Mouse (Mus musculus) adrenal gland, adult 2 months (tissue): Measurements from ENCODE around the gene Tex22. TPM values are rescaled to one million over a fixed set of nuclear protein-coding genes. Genes with fewer than 3 reads are reported as not detected.
A peak's percentile ranks its signal among the peaks of the same experiment; 100 is the strongest.

Experiments used
- DNase-seq: peaks from one replicate; pipeline ENCODE4 v3.0.0; 2021
- polyA plus RNA-seq: library from polyadenylated mRNA; depleted of rRNA; stranded (reverse); fragments of >200 nt; gene quantifications from 2 replicates; pipeline ENCODE4 v1.2.3, GENCODE M21; 2012
- total RNA-seq, 2 experiments: library from RNA; stranded (reverse); gene quantifications; 2 replicates each; pipeline ENCODE4 v1.2.3; 2021

The Tex22 gene
- total and polyA plus RNA-seq, 3 experiments = 0.28 to 0.90 (median 0.43) TPM

DNA sequence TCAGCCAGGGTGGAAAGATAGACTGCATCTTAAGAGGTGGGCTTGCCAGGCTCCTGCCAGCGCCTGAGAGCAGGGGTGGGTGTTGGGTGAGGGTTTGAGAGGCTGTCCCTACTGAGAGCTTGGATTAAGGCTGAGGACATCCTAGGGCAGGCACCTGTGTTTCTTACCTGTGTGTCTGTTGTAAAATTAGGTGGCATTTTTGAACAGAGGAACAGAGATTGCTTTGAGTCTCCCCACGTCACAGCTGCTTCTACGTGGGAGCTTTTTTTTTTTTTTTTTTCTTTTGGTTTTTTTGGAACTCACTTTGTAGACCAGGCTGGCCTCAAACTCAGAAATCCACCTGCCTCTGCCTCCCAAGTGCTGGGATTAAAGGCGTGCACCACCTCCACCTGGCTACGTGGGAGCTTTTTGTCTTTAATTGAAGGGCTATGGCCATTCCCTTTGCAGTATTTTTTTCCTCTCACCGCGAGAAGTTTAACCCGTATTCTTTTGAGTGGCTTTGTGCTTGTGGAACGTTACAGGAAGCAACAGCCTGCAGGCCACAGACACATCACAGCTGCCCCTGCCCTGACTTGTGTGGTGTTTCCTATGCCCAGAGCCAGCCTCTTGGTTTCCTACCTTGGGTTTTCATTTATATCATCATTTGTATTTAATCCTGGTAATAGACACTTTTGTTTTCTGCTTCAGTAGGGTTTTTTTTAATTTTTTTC, 27.1 kb downstream of the Tex22 start:
- DNase-seq = no peak

DNA sequence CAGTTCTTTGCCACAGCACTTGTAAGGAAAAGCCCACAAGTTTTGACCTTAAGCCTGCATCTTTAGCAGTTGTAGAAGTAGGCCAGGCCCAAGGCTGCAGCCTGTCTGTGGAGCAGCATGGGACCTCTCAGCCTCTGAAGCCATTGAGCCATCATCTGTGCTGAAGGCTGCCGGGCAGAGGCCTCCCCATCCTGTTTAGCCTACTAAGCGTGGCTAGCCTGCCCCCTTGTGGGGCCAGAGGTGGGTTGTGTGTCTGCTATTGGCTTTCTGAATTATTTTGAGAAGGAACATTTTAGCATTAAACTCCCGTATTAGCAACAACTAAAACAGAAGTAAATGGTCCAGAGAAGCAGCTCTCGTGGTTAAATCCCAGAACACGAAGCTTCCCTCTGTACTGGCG, 28.2 kb downstream of the Tex22 start:
- DNase-seq = peak; percentile 85

DNA sequence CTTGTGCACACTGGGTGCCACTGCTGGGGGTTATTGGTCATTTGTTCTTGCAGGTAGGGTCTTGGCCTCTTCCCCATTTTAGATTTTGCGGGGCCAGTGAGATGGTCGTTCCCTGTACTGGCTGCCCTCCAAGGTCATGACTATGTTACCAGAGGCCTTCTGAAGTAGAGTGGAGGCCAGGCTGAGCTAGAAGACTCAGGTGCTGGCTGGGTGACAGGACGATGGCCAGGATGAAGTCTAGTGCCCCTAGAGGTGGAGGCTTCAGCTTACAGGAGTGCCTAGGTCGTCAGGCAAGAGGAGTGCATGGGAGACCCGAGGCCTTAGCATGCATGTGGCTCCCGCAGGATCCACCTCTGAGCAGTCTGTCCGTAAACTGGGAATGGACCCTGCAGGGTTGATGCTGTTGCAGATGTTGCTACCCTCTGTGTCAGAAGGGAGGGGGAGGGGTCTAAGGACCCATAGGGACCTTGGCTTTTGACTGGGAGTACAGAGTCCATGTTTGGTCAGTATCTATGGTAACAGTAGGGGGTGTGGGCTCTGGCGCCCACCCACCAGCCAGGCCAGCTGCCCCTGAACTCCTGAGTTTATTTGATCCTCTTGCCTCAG, 29.6 kb downstream of the Tex22 start:
- peak; percentile 64 for DNase-seq

DNA sequence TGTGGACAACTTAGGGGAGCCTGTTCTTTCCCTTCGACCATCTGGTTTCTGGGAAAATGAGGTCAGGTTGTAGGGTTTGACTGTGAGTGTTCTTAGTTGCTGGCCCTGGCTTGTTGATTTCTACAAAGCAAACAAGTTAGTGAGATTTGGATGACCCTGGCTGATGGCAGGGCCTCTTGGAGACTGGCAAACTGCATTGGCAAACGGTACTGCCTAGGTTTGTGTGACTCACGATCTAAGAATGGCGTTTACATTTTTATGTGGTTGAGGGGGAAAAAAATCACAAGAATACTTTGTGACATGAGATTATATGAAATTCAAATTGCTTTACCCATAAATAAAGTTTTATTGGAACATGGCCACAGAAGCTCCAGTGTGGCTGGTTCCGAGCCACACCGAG, 32.1 kb downstream of the Tex22 start:
- DNase-seq = peak; percentile 62

DNA sequence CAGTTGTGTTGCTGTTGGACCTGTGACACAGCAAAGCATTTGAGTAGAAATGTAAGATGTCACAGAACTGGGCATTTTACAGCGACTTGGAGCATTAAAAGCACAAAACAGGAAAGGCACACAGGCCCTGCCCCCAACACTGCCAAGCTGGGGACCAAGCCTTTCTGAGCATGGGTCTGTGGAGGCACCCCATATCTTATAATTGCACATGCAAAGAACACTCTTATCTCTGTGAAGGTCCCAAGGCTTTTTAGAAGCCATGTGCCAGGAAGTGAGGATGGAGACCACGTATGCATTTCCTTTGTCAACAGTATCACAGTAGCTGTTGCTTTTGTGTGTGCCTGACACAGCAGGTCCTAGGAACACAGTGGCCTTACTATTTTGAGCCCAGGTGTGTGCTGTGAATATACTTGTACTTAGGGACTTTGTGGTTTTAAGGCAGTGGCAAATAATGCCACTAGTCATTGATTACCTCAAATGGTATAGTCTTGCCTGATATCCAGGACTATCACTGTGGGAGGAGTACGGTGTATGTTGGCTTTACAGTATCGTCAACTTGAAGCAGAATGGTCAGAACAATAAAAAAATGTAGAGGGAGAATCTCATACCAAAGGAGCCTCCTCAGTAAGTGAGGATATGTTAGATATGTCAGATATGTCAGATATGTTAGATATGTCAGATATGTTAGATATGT, 33.3 kb downstream of the Tex22 start:
- DNase-seq = no peak

DNA sequence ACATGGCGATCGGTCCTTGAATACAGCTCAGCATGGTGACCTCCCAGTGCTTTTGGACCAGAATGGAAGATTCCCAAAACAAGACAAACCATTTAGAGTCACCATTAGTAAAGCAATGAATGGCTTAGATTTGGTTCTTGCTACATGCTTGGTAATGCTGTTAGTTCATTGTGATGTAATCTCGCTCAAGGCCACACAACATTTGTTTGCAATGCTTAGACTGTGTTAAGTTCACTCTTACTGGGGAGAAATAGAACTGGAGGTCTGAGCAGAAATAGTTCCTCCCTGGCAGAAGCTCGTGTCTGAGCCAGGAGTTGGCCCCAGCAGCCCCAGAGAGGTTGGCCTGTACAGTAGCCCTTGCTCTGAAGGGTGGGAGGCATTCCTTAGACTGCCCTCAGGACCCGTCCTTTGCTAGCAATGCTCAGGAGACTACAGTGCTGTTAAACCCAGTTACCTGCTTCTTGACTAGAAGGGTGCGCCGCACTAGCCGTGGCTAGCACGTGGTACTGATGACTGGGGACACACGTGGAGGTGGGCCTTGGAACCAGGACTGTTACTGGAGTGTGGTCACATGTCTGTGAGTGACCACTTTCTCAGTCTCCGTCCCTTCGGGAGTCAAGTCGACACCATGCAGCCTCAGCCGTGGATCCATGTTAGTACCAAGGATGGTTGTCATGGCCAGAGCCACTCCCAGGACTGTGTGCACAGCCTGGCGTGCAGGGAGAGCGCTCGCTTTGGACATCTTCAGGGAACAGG, 34.4 kb downstream of the Tex22 start:
- peak; percentile 64 for DNase-seq

DNA sequence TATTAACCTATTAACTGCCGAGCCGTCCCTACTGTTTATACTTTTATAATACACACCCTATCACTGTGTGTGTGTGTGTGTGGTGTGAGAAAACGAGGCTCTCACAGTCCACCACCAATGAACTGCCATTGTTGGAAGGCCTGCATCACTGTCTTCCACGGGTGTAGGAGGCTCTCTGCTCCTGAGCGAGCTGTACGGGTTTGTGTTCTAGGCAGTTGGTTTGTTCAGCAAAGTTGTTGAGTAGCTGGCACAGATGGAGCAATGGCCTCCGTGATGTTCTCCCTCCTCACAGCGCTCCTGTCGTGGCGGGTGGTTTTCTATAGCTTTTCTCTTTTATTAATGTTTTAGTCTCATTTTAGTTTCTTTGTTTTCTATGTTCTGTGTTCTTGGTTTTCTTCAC, 35.5 kb downstream of the Tex22 start:
- no peak for DNase-seq

DNA sequence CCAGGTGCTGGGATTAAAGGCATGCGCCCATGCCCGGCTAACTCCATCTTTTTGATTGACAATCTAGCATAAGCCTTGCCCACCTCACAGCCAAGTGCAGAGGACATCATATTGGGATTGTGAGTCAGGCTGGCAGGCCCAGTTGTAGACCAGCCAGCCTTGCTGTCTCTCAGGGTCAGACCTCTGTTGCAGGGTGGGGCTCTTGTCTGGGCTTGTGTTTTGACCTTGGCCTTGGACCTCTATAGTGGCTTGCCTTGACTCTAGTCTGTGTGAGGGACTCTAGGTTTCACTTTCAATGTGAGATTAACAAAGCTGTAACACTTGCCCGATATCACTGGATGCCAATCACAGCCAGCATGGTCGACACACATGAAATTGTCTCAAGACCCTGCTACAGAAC, 39.8 kb downstream of the Tex22 start:
- peak; percentile 76 for DNase-seq

DNA sequence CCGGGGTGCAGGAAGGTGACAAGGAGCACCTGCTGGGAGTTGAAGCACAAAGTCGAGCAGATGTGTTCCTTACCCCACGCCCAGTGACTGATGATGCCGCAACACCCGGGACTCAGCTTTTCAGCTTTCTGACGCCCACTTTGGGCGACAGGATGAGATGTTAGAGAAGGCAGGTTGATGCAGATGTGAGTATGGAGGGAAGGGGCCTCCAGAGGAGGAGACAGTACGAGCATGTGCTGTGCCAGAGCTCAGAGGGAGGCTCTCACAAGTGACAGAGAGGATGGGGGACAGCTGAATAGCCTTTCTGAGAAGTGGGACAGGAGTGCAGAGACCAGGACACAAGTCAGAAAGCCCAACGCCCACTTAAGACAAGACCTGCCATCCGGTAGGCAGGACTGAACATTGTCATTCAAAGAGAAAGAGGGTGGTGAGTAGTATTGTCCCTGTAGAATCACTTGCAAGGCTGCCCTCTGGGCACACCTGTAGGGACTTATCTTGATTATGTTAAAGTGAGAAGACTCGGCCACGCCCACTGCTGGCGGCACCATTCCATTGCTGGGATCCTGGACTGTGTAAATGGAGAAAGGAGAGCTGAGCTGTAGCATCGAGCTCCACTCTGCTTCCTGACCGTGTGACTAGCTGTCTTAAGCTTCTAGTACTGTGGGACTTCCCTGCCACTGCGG, 40.7 kb downstream of the Tex22 start:
- DNase-seq = no peak

DNA sequence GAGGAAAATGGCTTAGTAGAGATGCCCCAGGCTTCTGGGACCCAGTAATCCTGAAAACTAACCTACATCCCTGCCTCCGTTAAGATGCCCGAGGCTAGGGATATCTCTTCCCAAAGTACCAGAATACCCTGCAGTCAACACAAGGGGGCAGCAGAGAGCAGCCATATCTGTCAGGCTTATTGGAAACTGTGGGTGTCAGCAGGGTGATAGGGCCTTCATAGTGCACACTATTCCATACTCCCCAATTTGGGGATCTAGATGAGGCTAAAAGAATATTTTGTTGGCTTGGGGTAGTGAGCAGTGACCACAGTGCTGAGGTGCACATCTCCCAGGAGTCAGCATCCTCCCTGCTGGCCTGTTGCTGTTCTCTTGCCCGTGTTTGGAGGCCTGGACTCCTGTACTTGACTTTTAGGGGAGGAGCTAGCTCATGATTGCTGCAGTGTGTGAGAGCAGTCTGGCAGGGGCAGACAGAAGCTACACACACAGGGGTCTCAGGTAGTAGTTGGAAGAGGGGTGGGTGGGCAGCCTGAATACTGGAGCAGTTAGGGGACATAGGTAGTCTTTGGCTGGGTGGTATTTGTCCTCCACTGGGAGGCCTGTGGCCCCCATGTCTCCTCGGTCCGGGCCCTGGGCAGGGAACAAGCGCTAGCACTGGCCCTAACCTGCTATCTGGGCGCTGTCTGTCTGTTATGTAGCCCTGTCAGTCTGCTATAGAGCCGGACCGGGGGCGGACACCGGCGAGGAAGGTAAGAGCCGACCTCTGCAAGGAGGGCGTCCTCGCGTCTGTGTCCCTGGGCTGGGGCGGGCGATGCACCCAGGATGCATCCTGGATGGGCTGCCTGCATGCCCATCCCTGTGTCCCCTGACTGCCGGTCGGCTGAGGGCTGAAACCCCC, 45.5 kb downstream of the Tex22 start:
- peak; percentile 80 for DNase-seq

DNA sequence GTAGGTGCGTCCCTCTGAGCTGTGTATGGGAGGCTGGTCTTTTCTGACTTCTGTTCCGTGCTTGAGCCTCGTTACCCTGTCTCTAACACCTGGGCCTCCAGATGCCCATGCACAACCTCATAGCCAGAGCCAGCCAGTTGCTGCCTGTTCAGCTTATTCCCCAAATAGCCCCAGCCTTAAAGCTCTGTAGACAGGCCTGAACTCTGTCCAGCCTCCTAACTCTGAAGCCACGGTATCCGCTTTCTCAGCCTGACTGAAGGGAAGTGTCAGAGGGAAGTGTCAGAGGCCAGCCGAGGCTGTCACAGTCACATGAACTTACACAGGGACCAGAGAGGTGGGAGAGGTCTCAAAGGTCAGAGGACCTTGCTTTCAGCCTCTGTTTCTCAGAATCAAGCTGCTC, 50.4 kb downstream of the Tex22 start:
- DNase-seq = no peak

DNA sequence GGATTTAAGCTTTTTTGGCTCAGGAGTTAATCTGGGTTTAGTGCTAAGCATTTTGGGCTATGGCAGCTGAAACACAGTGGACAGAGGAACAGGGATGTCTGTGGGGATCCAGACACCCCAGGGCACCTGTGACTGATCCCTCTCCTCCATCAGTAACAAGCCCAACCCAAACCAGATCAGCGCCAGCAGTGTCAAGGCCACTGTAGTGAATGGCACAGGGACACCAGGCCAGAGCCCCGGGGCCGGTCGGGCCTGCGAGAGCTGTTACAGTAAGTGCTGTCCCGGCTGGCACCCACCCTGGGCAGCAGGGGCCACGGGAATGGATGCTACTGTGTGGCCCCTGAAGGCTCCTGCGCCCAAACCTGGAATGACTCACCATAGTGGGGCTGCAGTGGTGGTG, 56.4 kb downstream of the Tex22 start:
- no peak for DNase-seq

DNA sequence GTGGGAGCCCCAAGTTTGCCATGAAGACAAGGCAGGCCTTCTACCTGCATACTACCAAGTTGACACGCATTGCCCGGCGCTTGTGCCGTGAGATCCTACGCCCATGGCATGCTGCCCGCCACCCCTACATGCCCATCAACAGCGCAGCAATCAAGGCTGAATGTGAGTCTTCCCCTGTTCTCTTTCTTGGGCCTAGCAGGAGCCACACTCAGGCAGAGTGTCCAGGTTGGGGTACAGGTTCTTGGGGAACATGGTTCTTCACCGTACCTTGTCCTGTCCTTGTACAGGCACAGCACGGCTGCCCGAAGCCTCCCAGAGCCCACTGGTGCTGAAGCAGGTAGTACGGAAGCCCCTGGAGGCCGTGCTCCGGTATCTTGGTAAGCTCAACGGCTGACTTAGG, 57.3 kb downstream of the Tex22 start:
- no peak for DNase-seq

DNA sequence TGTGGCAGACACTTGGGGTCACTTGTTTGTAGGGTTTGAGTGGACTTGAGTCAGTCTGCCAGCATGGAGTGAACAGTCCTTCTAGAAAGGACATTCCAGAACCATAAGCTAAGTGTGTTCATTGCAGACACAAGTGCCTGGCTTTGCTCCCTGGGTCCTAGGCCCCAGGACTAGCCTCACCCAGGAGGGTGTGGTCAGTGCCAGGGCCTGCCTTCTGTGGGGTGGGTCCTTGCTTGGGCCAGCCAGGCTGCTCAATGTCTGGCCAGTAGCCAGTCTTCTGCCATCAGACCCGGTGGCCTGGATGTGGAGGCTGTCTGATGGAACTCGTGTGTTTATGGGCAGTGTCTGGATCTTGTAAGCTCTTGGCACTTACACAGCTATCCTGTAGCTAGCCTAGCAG, 58.3 kb downstream of the Tex22 start:
- DNase-seq = peak; percentile 42

DNA sequence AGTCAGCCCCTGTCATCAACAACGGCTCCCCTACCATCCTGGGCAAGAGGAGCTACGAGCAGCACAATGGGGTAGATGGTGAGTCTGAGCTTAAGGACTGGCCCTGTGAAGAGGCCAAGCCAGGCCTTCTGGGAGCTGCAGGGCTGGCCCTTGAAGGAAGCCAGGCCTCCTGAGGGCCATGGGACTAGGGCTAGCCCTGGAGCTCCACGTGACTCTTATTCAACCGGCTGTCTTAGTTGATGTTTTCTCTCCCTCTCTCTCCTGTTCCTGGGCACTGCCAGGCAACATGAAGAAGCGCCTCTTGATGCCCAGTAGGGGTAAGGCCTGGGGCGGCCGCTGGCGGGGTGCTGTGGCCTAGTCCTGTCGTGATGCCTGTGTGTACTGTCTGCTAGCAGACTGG, 59.0 kb downstream of the Tex22 start:
- no peak for DNase-seq

DNA sequence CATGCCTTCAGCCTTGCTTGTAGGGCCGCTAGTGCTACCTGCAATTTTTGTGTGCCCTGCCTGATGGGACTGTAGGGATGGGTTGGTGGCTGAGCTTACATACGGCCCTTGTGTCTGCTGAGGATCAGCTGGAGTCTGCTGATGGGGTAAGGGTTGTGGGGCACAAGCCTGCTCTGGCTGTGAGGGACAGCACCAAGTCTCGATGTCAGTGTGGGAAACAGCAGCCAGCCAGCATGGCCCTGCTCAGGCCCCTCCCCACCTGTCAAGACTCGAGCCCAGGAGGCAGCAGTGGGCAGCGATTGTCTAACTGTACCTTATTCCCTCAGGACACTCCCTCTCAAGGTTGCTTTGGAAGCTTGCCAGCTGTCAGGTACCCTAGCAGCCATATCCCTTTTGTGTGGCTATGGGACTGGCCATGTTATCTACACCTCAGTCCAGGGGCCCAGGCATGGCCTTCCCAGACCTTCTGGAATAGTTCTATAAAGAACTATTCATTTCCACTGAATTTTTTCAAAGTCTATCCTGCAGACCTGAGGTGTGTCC, 59.6 kb downstream of the Tex22 start:
- DNase-seq = no peak

DNA sequence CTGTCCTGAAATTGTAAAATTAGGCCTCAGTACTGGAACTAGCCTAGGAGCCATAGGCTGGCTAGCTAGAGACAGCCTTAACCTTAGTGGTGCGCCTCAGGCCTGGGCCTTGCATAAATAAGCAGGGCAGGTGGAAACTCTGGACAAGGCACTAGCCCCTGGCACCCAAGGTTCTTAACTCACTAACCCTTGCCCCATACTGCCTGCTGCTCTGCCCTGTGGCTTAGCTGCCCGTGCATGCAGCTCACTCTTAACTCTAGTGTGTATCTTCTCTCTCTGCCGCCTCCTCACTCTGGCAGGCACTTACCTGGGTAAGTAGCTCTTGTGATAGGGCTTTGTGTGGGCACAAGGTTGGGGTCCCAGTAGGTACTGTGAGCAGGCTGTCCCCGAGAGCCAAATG, 60.2 kb downstream of the Tex22 start:
- no peak for DNase-seq

DNA sequence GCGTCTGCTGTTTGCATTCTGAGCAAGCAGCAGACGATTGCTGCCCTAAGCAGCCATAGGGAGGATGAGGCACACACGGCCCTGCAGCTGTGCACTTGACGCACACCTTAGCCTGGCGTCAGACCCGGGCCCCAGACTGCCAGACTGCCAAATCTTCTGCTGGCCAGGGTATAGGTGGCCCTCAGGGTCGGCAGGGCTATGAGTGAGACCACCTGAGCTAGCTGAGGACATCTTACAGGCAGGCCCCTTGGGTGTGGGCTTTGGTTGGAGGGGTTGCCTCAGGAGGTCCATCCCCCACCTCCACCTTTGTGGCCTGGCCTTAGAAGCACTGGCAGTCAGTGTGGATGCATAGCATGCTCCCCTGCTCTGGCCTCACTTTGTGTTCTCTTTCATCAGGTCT, 61.1 kb downstream of the Tex22 start:
- no peak for DNase-seq

DNA sequence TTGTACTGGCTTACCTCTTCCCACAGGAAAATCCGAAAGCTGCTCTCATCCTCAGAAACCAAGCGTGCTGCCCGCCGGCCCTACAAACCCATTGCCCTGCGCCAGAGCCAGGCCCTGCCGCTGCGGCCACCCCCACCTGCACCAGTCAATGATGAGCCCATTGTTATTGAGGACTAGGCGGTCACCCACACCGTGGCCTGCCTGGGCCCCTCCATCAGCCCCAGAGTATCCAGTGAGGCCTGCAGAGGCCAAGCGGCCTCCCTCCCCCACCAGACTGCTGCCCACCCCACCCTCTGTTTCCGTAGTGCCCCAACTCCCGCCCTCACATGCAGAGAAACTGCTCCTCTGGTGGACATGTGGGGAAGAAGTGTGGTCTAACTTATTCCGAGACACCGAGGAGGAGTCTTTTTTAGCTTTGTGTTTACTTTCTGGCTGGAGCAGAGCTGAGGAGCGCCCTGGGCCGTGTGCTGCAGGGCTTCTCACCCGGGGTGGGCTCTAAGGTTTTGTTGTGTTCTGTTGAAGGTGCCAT, 62.3 kb downstream of the Tex22 start:
- no peak for DNase-seq
